Mouse (Mus musculus) heart, adult 2 months (tissue): ENCODE measurements around the gene Ifi213. TPM values are rescaled to one million over a fixed set of nuclear protein-coding genes. Genes with fewer than 3 reads are reported as not detected.
"Not testable (repeated sequence)": the region's sequence is repeated elsewhere in the genome, so short reads cannot be mapped to it uniquely, and the experiment has no call there.

Experiments used
- DNase-seq, 2 experiments: peaks; one replicate each; pipeline ENCODE4 v3.0.0; 2021
- H3K27ac ChIP-seq: fragments of 200-600 bp; 2 replicates; pipeline ENCODE4 v1.8.1; 2022
- H3K27me3 ChIP-seq: fragments of 200-500 bp; 2 replicates; pipeline ENCODE4 v1.6.1; 2012; ENCODE audit warnings: mild to moderate bottlenecking, low read length, inconsistent platforms, mixed read lengths; ENCODE audit not compliant: control insufficient read depth, insufficient read depth
- H3K36me3 ChIP-seq: fragments of 200-500 bp; 2 replicates; pipeline ENCODE4 v1.6.1; 2012; ENCODE audit warnings: low read length, inconsistent platforms; ENCODE audit not compliant: control insufficient read depth, insufficient read depth
- H3K4me1 ChIP-seq: fragments of 200-500 bp; 2 replicates; pipeline ENCODE4 v1.6.1; 2011; ENCODE audit warnings: low read length; ENCODE audit not compliant: control insufficient read depth, insufficient read depth
- H3K4me3 ChIP-seq: fragments of 200-600 bp; 2 replicates; pipeline ENCODE4 v1.8.1; 2022
- H3K79me2 ChIP-seq: fragments of 200-500 bp; replicated peaks from 2 replicates; pipeline ENCODE4 v1.6.1; 2012; ENCODE audit warnings: mild to moderate bottlenecking, inconsistent platforms, low read length, moderate library complexity, mixed read lengths; ENCODE audit not compliant: control insufficient read depth, insufficient read depth
- H3K9ac ChIP-seq: fragments of 200-500 bp; 2 replicates; pipeline ENCODE4 v1.6.1; 2012; ENCODE audit warnings: low read depth, mild to moderate bottlenecking, control low read depth, inconsistent platforms, low read length, mixed read lengths
- CTCF ChIP-seq: fragments of 200-600 bp; IDR thresholded peaks from 2 replicates; pipeline ENCODE4 v1.8.1; 2022; ENCODE audit warnings: antibody characterized with exemption, mild to moderate bottlenecking, moderate library complexity
- EP300 ChIP-seq: fragments of 200-500 bp; IDR thresholded peaks from 2 replicates; pipeline ENCODE4 v1.6.1; 2011; ENCODE audit warnings: low read depth, low read length, control low read depth; ENCODE audit not compliant: insufficient read depth
- POLR2A ChIP-seq: fragments of 200-500 bp; IDR thresholded peaks from 2 replicates; pipeline ENCODE4 v1.6.1; 2011; ENCODE audit warnings: mild to moderate bottlenecking, low read depth, low read length, control low read depth; ENCODE audit not compliant: insufficient read depth
- WGBS: fragments of 180-500 bp; shearing (Covaris S2); methylation state at CpG from one replicate; pipeline ENCODE4 v1.1.7; 2018; 5-methylcytosine and 5-hydroxymethylcytosine counted together
- intact Hi-C: fragments of 180-260 bp; cut with DNase I; formaldehyde crosslinking; loops from one replicate; pipeline ENCODE4 v1.15.1; 2025
- long read RNA-seq: library from polyadenylated mRNA; stranded (forward); transcript quantifications from one replicate; pipeline ENCODE4 v2.0.0, GENCODE M21; 2021
- polyA plus RNA-seq: library from polyadenylated mRNA; depleted of rRNA; stranded (reverse); fragments of >200 nt; gene quantifications from 2 replicates; pipeline ENCODE4 v1.2.3, GENCODE M21; 2012; rRNA removed
- total RNA-seq, 2 experiments: library from RNA; stranded (reverse); gene quantifications; 2 replicates each; pipeline ENCODE4 v1.2.3; 2021

The Ifi213 gene
- total RNA-seq = under 1 TPM; 0.13 to 0.25 TPM
- polyA plus RNA-seq = 1.1 and 1.6 TPM in 2 replicates
- long read RNA-seq = 0 reads

GRCm38 (mm10) chr1:173598838-173599494 lies at the start of gene Ifi213:
Ifi213 (minus strand) TSS chr1:173599274.
- H3K36me3 ChIP-seq, H3K27me3 ChIP-seq, H3K4me1 ChIP-seq, DNase-seq, H3K27ac ChIP-seq, H3K79me2 ChIP-seq, H3K9ac ChIP-seq, intact Hi-C loops, H3K4me3 ChIP-seq: not testable (repeated sequence)
- WGBS = 41% methylated on average over 3 of the region's 3 CpGs

GRCm38 (mm10) chr1:173645393-173645792 lies 46.3 kb upstream of the Ifi213 start:
- no peaks in the 10 kb centered on the region for H3K27me3 ChIP-seq

GRCm38 (mm10) chr1:173633969-173634645 lies 35.0 kb upstream of the Ifi213 start:
- H3K4me3 ChIP-seq = no peak overlapping the region
- DNase-seq = no peak
- no peak for TF ChIP-seq POLR2A
- TF ChIP-seq EP300 = no peak
- TF ChIP-seq CTCF = no peak
- H3K27me3 ChIP-seq = no peaks in the 10 kb centered on the region
- H3K79me2 ChIP-seq = no peaks in the 10 kb centered on the region
- H3K9ac ChIP-seq = no peak overlapping the region
- H3K27ac ChIP-seq = no peak overlapping the region
- 76% methylated on average over 5 of the region's 5 CpGs for WGBS
- H3K4me1 ChIP-seq = no peaks in the 10 kb centered on the region
- H3K36me3 ChIP-seq = no peaks in the 10 kb centered on the region
- intact Hi-C loops = no loop called here

More at GRCm38 (mm10) chr1:173645393-173645792, 46.3 kb upstream of the Ifi213 start:
- H3K27ac ChIP-seq = no peak overlapping the region
- 70% methylated on average over 2 of the region's 2 CpGs for WGBS
- TF ChIP-seq CTCF = no peak
- TF ChIP-seq POLR2A = no peak
- TF ChIP-seq EP300 = no peak
- no peak for DNase-seq
- no peaks in the 10 kb centered on the region for H3K36me3 ChIP-seq
- H3K4me3 ChIP-seq = no peak overlapping the region
- H3K4me1 ChIP-seq = no peaks in the 10 kb centered on the region
- no peaks in the 10 kb centered on the region for H3K79me2 ChIP-seq
- intact Hi-C loops = no loop called here
- H3K9ac ChIP-seq = no peak overlapping the region

- intact Hi-C loops, H3K27me3 ChIP-seq, H3K9ac ChIP-seq, H3K4me3 ChIP-seq, H3K4me1 ChIP-seq, H3K36me3 ChIP-seq, H3K27ac ChIP-seq, H3K79me2 ChIP-seq: not testable (repeated sequence)
- 35% methylated on average over 2 of the region's 2 CpGs for WGBS
- DNase-seq = peak in 1 of 2 experiments; percentile 31
These were observed 31.5 kb upstream of the Ifi213 start, which contains the start of gene Ifi209 for GRCm38 (mm10) chr1:173630622-173631021. Ifi209 (plus strand) TSS chr1:173630917.

GRCm38 (mm10) chr1:173626686-173627085 lies 27.6 kb upstream of the Ifi213 start:
- 36% methylated on average over 2 of the region's 2 CpGs for WGBS
- Histone ChIP-seq H3K4me1 (no peaks in the 10 kb centered on the region; the same call in 1 of the 2 replicates), H3K36me3 (no peaks in the 10 kb centered on the region), H3K27me3 (no peaks in the 10 kb centered on the region), H3K4me3 (no peak overlapping the region), H3K27ac (no peak overlapping the region), H3K9ac (no peak overlapping the region), H3K79me2 (no peaks in the 10 kb centered on the region)
- TF ChIP-seq POLR2A (no peak), CTCF (no peak), EP300 (no peak)
- intact Hi-C loops = no loop called here
- DNase-seq = no peak

GRCm38 (mm10) chr1:173624052-173624451 lies 25.0 kb upstream of the Ifi213 start:
- H3K27ac ChIP-seq = no peak overlapping the region
- DNase-seq = no peak
- intact Hi-C loops = no loop called here
- H3K4me3 ChIP-seq = no peak overlapping the region
- H3K4me1 ChIP-seq = no peaks in the 10 kb centered on the region; the same call in 1 of the 2 replicates
- WGBS = 79% methylated on average over 2 of the region's 2 CpGs
- H3K27me3 ChIP-seq = no peaks in the 10 kb centered on the region
- H3K9ac ChIP-seq = no peak overlapping the region
- no peaks in the 10 kb centered on the region for H3K36me3 ChIP-seq
- no peaks in the 10 kb centered on the region for H3K79me2 ChIP-seq
- TF ChIP-seq CTCF = no peak
- no peak for TF ChIP-seq POLR2A
- no peak for TF ChIP-seq EP300

GRCm38 (mm10) chr1:173622216-173622615 lies 23.1 kb upstream of the Ifi213 start:
- H3K27ac ChIP-seq, H3K79me2 ChIP-seq, intact Hi-C loops, H3K4me1 ChIP-seq, H3K4me3 ChIP-seq, H3K36me3 ChIP-seq, H3K9ac ChIP-seq, H3K27me3 ChIP-seq, DNase-seq: not testable (repeated sequence)
- 61% methylated on average over 2 of the region's 2 CpGs for WGBS

GRCm38 (mm10) chr1:173610291-173610690 lies 11.2 kb upstream of the Ifi213 start:
- 61% methylated on average over 3 of the region's 3 CpGs for WGBS
- H3K9ac ChIP-seq, H3K4me1 ChIP-seq, H3K4me3 ChIP-seq, H3K27me3 ChIP-seq, H3K27ac ChIP-seq, DNase-seq, intact Hi-C loops, H3K79me2 ChIP-seq, H3K36me3 ChIP-seq: not testable (repeated sequence)

- H3K36me3 ChIP-seq, H3K4me3 ChIP-seq, H3K9ac ChIP-seq, intact Hi-C loops, DNase-seq, H3K27me3 ChIP-seq, H3K4me1 ChIP-seq, H3K27ac ChIP-seq, H3K79me2 ChIP-seq: not testable (repeated sequence)
- 86% methylated on average over 2 of the region's 2 CpGs for WGBS
These were observed 9.4 kb downstream of the Ifi213 start for GRCm38 (mm10) chr1:173589698-173590097.
